Mouse (Mus musculus) olfactory bulb, adult 2 months (tissue): ENCODE results near the gene Lmo2.

Source experiments
- CTCF ChIP-seq: fragments of 200-500 bp; IDR thresholded peaks from 2 replicates; pipeline ENCODE4 v1.5.1; 2012; ENCODE audit warnings: low read depth, mild to moderate bottlenecking, low read length, moderate library complexity; ENCODE audit not compliant: insufficient read depth
- POLR2A ChIP-seq: fragments of 200-500 bp; IDR thresholded peaks from 2 replicates; pipeline ENCODE4 v1.6.1; 2012; ENCODE audit warnings: mild to moderate bottlenecking, low read depth, low read length, moderate library complexity; ENCODE audit not compliant: insufficient read depth

GRCm38 (mm10) chr2:103946892-103947291 lies 10.9 kb upstream of the Lmo2 start:
- no peak for TF ChIP-seq CTCF
- no peak for TF ChIP-seq POLR2A
